Mouse (Mus musculus) thymus, adult 2 months (tissue): ENCODE data around the gene Efr3b.

Experiments
- CTCF ChIP-seq: fragments of 200-500 bp; IDR thresholded peaks from 2 replicates; pipeline ENCODE4 v1.5.1; 2012; ENCODE audit warnings: mild to moderate bottlenecking, control low read depth, low read length, moderate library complexity, borderline replicate concordance; ENCODE audit not compliant: control insufficient read depth, poor library complexity, insufficient read depth; ENCODE audit errors: extremely low read depth
- POLR2A ChIP-seq: fragments of 200-500 bp; IDR thresholded peaks from 2 replicates; pipeline ENCODE4 v1.6.1; 2012; ENCODE audit warnings: mild to moderate bottlenecking, low read length, control low read depth, moderate library complexity; ENCODE audit not compliant: control insufficient read depth, poor library complexity, insufficient read depth; ENCODE audit errors: extremely low read depth

- TF ChIP-seq CTCF = no peak
- no peak for TF ChIP-seq POLR2A
These were observed 30.9 kb downstream of the Efr3b start for GRCm38 (mm10) chr12:4007766-4008165.
